Mouse (Mus musculus): ENCODE data around the gene Bdkrb2.
A peak's percentile ranks its signal among the peaks of the same experiment; 100 is the strongest.

Bdkrb2 gene

GRCm38 (mm10) chr12:105562936-105563680 lies at the start of gene Bdkrb2:
Gene Bdkrb2, plus strand, starts transcription at chr12:105563226.
- DNase-seq = no peak

GRCm38 (mm10) chr12:105514111-105514510 lies 48.9 kb upstream of the Bdkrb2 start:
- no peak for DNase-seq

- no peak for DNase-seq
Observed at GRCm38 (mm10) chr12:105517026-105517675, 45.9 kb upstream of the Bdkrb2 start.

- no peak for DNase-seq
Observed at GRCm38 (mm10) chr12:105519851-105520250, 43.2 kb upstream of the Bdkrb2 start.

GRCm38 (mm10) chr12:105521170-105521762 lies 41.8 kb upstream of the Bdkrb2 start:
- DNase-seq = no peak

GRCm38 (mm10) chr12:105523737-105524136 lies 39.3 kb upstream of the Bdkrb2 start:
- DNase-seq = no peak

- DNase-seq = no peak
Observed at GRCm38 (mm10) chr12:105526186-105526585, 36.8 kb upstream of the Bdkrb2 start.

GRCm38 (mm10) chr12:105526829-105527228 lies 36.2 kb upstream of the Bdkrb2 start:
- peak; percentile 53 for DNase-seq

- DNase-seq = peak; percentile 27
Observed at GRCm38 (mm10) chr12:105529545-105529944, 33.5 kb upstream of the Bdkrb2 start.

GRCm38 (mm10) chr12:105531724-105532371 lies 31.2 kb upstream of the Bdkrb2 start:
- DNase-seq = no peak

GRCm38 (mm10) chr12:105534842-105535241 lies 28.2 kb upstream of the Bdkrb2 start:
- DNase-seq = no peak

- DNase-seq = no peak
Observed at GRCm38 (mm10) chr12:105535968-105536760, 26.9 kb upstream of the Bdkrb2 start.

GRCm38 (mm10) chr12:105537162-105537561 lies 25.9 kb upstream of the Bdkrb2 start:
- DNase-seq = no peak

GRCm38 (mm10) chr12:105539649-105540048 lies 23.4 kb upstream of the Bdkrb2 start:
- no peak for DNase-seq

- DNase-seq = no peak
Observed at GRCm38 (mm10) chr12:105541590-105542402, 21.2 kb upstream of the Bdkrb2 start.

GRCm38 (mm10) chr12:105542513-105542912 lies 20.5 kb upstream of the Bdkrb2 start:
- DNase-seq = no peak

GRCm38 (mm10) chr12:105543176-105543575 lies 19.9 kb upstream of the Bdkrb2 start:
- DNase-seq = no peak

- no peak for DNase-seq
Observed at GRCm38 (mm10) chr12:105543751-105544150, 19.3 kb upstream of the Bdkrb2 start.

- DNase-seq = no peak
Observed at GRCm38 (mm10) chr12:105544872-105545271, 18.2 kb upstream of the Bdkrb2 start.

GRCm38 (mm10) chr12:105545696-105546435 lies 17.2 kb upstream of the Bdkrb2 start:
- no peak for DNase-seq

- no peak for DNase-seq
Observed at GRCm38 (mm10) chr12:105546538-105546937, 16.5 kb upstream of the Bdkrb2 start.
